Mouse (Mus musculus) left cerebral cortex, adult 2 months (tissue): ENCODE measurements around the gene Rapgef2. TPM values are rescaled to one million over a fixed set of nuclear protein-coding genes. Genes with fewer than 3 reads are reported as not detected.
A peak's percentile ranks its signal among the peaks of the same experiment; 100 is the strongest.

ENCODE experiments used
- DNase-seq, 2 experiments: peaks; one replicate each; pipeline ENCODE4 v3.0.0; 2021 to 2022; ENCODE audit warnings: low spot score in 2 of 2, mixed read lengths in 1 of 2; ENCODE audit errors: extremely low spot score in 1 of 2
- H3K27ac ChIP-seq: fragments of 200-600 bp; 2 replicates; pipeline ENCODE4 v1.8.1; 2022
- H3K4me3 ChIP-seq: fragments of 200-600 bp; 2 replicates; pipeline ENCODE4 v1.8.1; 2022
- CTCF ChIP-seq: fragments of 200-600 bp; IDR thresholded peaks from 2 replicates; pipeline ENCODE4 v1.8.1; 2022; ENCODE audit warnings: antibody characterized with exemption, mild to moderate bottlenecking, moderate library complexity
- intact Hi-C: fragments of 180-260 bp; cut with DNase I; formaldehyde crosslinking; loops from one replicate; pipeline ENCODE4 v1.15.1; 2025
- total RNA-seq, 2 experiments: library from RNA; stranded (reverse); gene quantifications; 2 replicates each; pipeline ENCODE4 v1.2.3; 2021

Rapgef2 gene
- total RNA-seq, 2 experiments from 2014 or later = 122 to 130 TPM

DNA sequence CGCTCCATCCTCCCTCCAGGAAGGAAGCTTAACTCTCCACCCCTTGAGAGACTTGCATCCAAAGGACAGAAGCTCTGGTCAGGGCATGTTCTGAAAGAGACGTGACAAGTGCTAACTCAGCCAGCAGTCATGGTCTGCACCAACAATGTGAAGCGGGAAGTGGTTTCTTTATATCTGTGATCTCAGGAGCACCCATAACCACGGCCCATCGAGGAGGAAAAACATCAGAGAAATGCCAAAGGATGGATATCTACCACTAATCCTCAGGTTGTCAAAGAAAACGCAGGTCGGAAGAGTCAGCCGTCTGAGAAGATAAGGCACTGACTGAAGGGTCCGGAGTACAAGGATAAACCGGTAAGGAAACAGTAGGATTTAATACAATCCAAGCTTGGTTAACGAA, 38.1 kb downstream of the Rapgef2 start:
- no peak for TF ChIP-seq CTCF
- H3K4me3 ChIP-seq = no peak overlapping the region
- H3K27ac ChIP-seq = no peak overlapping the region; the same call in 1 of the 2 replicates
- intact Hi-C loops = no loop called here
- no peak for DNase-seq

DNA sequence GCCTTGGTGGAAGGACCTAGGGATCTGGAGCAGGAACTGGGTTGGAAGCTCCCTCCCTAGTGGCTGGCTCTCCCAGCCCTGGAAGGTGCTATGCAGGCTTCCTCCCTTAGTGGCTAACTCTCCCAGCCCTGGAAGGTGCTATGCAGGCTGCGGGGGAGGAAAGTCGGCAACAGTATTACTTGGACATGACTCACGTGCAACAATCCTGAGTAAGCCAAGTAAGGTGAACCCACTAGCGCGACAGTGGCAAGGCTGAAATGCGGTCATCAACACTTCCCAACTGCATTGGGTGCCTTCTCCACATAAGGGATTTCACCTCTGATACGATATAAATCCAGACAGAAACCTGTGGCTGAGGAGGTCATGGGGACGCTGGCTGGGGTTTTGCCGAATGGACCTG, 42.0 kb downstream of the Rapgef2 start:
- TF ChIP-seq CTCF = no peak
- intact Hi-C loops = no loop called here
- Histone ChIP-seq H3K27ac (no peak overlapping the region), H3K4me3 (no peak overlapping the region)
- no peak for DNase-seq

- no peak overlapping the region for H3K4me3 ChIP-seq
- intact Hi-C loops = no loop called here
- no peak for DNase-seq
- TF ChIP-seq CTCF = no peak
- no peak overlapping the region for H3K27ac ChIP-seq
Observed at GRCm38 (mm10) chr3:79242922-79243705, 43.2 kb downstream of the Rapgef2 start.

DNA sequence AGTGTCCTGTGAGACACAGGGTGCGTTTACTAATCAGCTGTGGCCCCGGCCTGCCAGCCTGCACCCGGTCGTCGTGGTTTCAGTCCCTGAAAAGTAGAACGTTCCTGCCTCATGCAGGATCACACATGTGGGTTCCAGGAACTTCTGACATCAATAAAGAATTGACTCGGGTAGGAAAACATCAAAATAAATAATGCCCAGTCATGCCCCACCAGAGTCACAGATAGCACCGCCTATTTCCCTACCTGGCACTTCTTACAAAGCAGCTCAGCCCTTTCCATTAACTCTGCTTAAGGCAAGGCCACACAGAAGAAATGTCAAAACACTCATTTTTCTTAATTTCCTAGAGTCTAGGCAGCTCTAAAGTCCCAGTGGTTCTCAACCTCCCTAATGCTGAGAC, 44.0 kb downstream of the Rapgef2 start:
- Histone ChIP-seq H3K4me3 (no peak overlapping the region), H3K27ac (no peak overlapping the region)
- DNase-seq = no peak
- TF ChIP-seq CTCF = no peak
- intact Hi-C loops = no loop called here

GRCm38 (mm10) chr3:79239066-79239462, 47.3 kb downstream of the Rapgef2 start:
- intact Hi-C loops = no loop called here
- TF ChIP-seq CTCF = no peak
- DNase-seq = no peak
- H3K4me3 ChIP-seq = 0 out of 2 replicates have a peak overlapping the region, but pooled peaks have one; percentile 9
- H3K27ac ChIP-seq = no peak overlapping the region; the same call in 1 of the 2 replicates

- no peak for DNase-seq
- Histone ChIP-seq H3K4me3 (no peak overlapping the region), H3K27ac (no peak overlapping the region)
- intact Hi-C loops = no loop called here
- no peak for TF ChIP-seq CTCF
Observed at GRCm38 (mm10) chr3:79238456-79239065, 47.8 kb downstream of the Rapgef2 start.

DNA sequence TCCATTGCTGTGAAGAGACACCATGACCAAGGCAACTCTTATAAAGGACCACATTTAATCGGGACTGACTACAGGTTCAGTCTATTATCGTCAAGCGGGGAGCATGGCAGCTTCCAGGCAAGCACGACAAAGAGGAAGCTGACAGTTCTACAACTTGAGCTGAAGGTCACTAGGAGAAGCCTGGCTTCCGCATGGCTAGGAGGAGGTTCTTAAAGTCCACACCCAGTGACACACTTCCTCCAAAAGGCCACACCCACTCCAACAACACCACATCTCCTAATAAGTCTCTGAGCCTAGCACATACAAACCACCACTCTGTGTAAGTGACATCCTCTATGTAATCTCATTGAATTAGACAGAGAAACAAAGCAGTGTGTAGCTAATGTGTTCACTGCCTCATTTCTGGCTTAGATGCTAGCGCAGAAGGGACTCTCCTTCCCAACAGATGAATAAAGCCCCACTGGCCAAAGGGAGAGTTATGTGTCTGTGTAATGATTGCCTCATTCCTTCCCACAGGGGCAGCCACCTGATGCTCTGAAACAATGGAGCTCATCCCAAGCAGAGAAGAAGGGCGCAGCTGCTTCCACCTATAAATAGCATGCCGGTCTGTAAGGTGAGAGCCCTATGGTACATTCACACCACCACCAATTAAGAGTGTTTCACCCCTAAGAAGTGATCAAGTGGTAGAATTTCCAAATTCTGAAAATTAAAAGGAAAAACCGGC, 48.5 kb downstream of the Rapgef2 start:
- intact Hi-C loops = no loop called here
- no peak for DNase-seq
- Histone ChIP-seq H3K27ac (no peak overlapping the region), H3K4me3 (no peak overlapping the region)
- TF ChIP-seq CTCF = no peak

GRCm38 (mm10) chr3:79234485-79234884, 51.8 kb downstream of the Rapgef2 start:
- DNase-seq = no peak
- no peak overlapping the region for H3K27ac ChIP-seq
- intact Hi-C loops = no loop called here
- no peak overlapping the region for H3K4me3 ChIP-seq
- TF ChIP-seq CTCF = no peak

- Histone ChIP-seq H3K27ac (no peak overlapping the region), H3K4me3 (no peak overlapping the region)
- TF ChIP-seq CTCF = no peak
- no peak for DNase-seq
- intact Hi-C loops = no loop called here
Observed at GRCm38 (mm10) chr3:79233478-79234415, 52.6 kb downstream of the Rapgef2 start.

- no peak for TF ChIP-seq CTCF
- no peak for DNase-seq
- intact Hi-C loops = no loop called here
- Histone ChIP-seq H3K4me3 (no peak overlapping the region), H3K27ac (no peak overlapping the region)
Observed at GRCm38 (mm10) chr3:79230718-79231117, 55.6 kb downstream of the Rapgef2 start.

DNA sequence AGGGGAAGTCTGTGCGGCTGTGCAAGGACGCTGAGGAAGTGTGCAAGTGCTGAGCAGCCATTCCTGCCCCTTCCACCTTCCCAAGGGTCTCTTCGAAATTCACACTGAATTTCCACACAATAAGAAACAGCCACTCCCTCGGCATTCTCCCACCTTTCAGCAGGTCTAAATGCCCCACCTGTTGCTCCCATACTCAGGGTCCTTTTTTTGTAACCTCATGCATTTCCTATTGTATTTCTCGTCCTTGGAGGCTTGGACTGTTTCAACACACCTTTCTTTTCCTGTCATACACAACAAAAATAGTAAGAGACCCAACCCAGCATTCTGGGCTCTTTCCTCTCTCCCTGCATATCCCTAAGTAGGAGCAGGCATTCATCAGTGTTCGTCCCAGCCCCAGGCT, 56.8 kb downstream of the Rapgef2 start:
- DNase-seq = no peak
- Histone ChIP-seq H3K4me3 (no peak overlapping the region), H3K27ac (no peak overlapping the region)
- no peak for TF ChIP-seq CTCF
- intact Hi-C loops = no loop called here
